Mouse (Mus musculus) heart, embryonic 13.5 days (tissue): ENCODE measurements around the gene Apobec1. TPM values are rescaled to one million over a fixed set of nuclear protein-coding genes. Genes with fewer than 3 reads are reported as not detected.
"Not testable (repeated sequence)": the region's sequence is repeated elsewhere in the genome, so short reads cannot be mapped to it uniquely, and the experiment has no call there.

Experiments
- ATAC-seq: fragments of 200-750 bp; cut with Nextera tagmentation; 2 replicates; pipeline ENCODE4 v1.8.0; 2017; ENCODE audit warnings: moderate TSS enrichment; ENCODE audit not compliant: insufficient number of reproducible peaks, low FRiP score, low TSS enrichment; ENCODE audit errors: extremely low read depth
- H3K27ac ChIP-seq: fragments of 300-500 bp; sonication (generic); replicated peaks from 2 replicates; pipeline ENCODE4 v1.5.1; 2015; ENCODE audit warnings: moderate library complexity, mild to moderate bottlenecking, inconsistent platforms
- H3K27me3 ChIP-seq: fragments of 300-500 bp; sonication (generic); replicated peaks from 2 replicates; pipeline ENCODE4 v1.6.1; 2015; ENCODE audit warnings: mild to moderate bottlenecking, inconsistent platforms
- H3K36me3 ChIP-seq: fragments of 300-500 bp; sonication (generic); 2 replicates; pipeline ENCODE4 v1.6.1; 2015; ENCODE audit warnings: mild to moderate bottlenecking, inconsistent platforms
- H3K4me1 ChIP-seq: fragments of 300-500 bp; sonication (generic); 2 replicates; pipeline ENCODE4 v1.6.1; 2015; ENCODE audit warnings: inconsistent platforms
- H3K4me2 ChIP-seq: fragments of 300-500 bp; sonication (generic); 2 replicates; pipeline ENCODE4 v1.6.1; 2015; ENCODE audit warnings: inconsistent platforms, mild to moderate bottlenecking, moderate library complexity
- H3K4me3 ChIP-seq: fragments of 300-500 bp; sonication (generic); 2 replicates; pipeline ENCODE4 v1.5.1; 2015; ENCODE audit warnings: moderate library complexity, mild to moderate bottlenecking, inconsistent platforms
- H3K9ac ChIP-seq: fragments of 300-500 bp; sonication (generic); 2 replicates; pipeline ENCODE4 v1.6.1; 2015; ENCODE audit warnings: inconsistent platforms, mild to moderate bottlenecking, moderate library complexity
- H3K9me3 ChIP-seq: fragments of 300-500 bp; sonication (generic); 2 replicates; pipeline ENCODE4 v1.6.1; 2016; ENCODE audit warnings: inconsistent platforms
- WGBS: fragments of 180-500 bp; shearing (Covaris S2); methylation state at CpG from one replicate; pipeline ENCODE4 v1.1.7; 2015; ENCODE audit warnings: mixed read lengths; 5-methylcytosine and 5-hydroxymethylcytosine counted together
- polyA plus RNA-seq: library from polyadenylated mRNA; unstranded; fragments of >200 nt; fragmentation: Nextera tagmentation; extraction: Ambion mirVana; gene quantifications from 2 replicates; pipeline ENCODE4 v1.2.1, GENCODE M21; 2015

The Apobec1 gene
- 2.2 and 2.7 TPM in 2 replicates for polyA plus RNA-seq

GRCm38 (mm10) chr6:122602242-122602991 lies at the start of gene Apobec1:
Gene Apobec1 (minus strand): TSS chr6:122602444.
- Histone ChIP-seq H3K4me1 (no peaks in the 10 kb centered on the region), H3K36me3 (no peaks in the 10 kb centered on the region), H3K9ac (peak within 1 kb of the TSS; percentile 77), H3K9me3 (no peaks in the 10 kb centered on the region), H3K4me2 (peak within 1 kb of the TSS; percentile 70), H3K4me3 (peak within 1 kb of the TSS; percentile 64), H3K27me3 (no peaks in the 10 kb centered on the region), H3K27ac (peak within 1 kb of the TSS; percentile 67)
- 4% methylated on average over 22 of the region's 22 CpGs for WGBS
- ATAC-seq = peak; percentile 54; the same call in 1 of the 2 replicates

DNA sequence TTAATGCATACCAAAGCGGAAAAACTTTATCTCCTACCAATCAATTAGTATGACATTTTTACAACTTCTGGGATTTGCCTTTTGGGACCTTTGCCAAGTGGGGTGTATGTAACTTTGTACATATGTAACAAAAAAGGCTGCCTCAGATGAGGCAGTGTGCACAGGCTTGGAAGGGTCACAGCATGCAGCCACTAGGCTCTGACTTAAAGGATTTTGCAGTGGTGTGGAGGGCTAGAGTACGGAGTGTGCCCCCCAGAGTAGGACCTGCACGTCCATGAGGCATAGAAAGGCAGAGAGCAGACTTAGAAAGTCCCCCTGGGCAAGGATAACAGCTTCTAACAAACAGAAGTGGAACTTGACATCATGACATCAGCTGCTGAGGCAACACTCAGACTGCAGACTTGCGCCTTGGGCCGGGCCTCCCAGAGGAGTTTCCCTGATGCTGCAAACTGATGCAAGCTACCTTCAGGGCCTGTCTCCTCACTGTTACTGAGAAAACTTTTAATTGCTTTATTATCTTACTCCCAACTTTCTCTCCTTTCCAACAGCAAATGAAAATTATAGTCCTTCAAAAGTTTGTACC lies 48.2 kb upstream of the Apobec1 start:
- H3K9ac ChIP-seq = no peak overlapping the region
- no peaks in the 10 kb centered on the region for H3K27me3 ChIP-seq
- H3K4me2 ChIP-seq = no peak overlapping the region
- peaks cover 9% of the 10 kb centered on the region; the same call in 1 of the 2 replicates for H3K9me3 ChIP-seq
- 59% methylated on average over 5 of the region's 5 CpGs for WGBS
- no peak overlapping the region for H3K4me3 ChIP-seq
- H3K36me3 ChIP-seq = no peaks in the 10 kb centered on the region
- no peak for ATAC-seq
- no peaks in the 10 kb centered on the region for H3K4me1 ChIP-seq
- H3K27ac ChIP-seq = no peak overlapping the region

- Histone ChIP-seq H3K4me2 (no peak overlapping the region), H3K9me3 (peaks cover 9% of the 10 kb centered on the region; the same call in 1 of the 2 replicates), H3K27me3 (no peaks in the 10 kb centered on the region), H3K27ac (no peak overlapping the region), H3K4me1 (no peaks in the 10 kb centered on the region), H3K4me3 (no peak overlapping the region), H3K9ac (no peak overlapping the region), H3K36me3 (no peaks in the 10 kb centered on the region)
- no peak for ATAC-seq
- WGBS = 81% methylated on average over 3 of the region's 3 CpGs
These were observed 47.7 kb upstream of the Apobec1 start for GRCm38 (mm10) chr6:122649903-122650302.

- H3K27me3 ChIP-seq, H3K4me3 ChIP-seq, ATAC-seq, H3K4me2 ChIP-seq, H3K9ac ChIP-seq, H3K36me3 ChIP-seq, H3K9me3 ChIP-seq, H3K4me1 ChIP-seq, H3K27ac ChIP-seq: not testable (repeated sequence)
- 82% methylated on average over 21 of the region's 21 CpGs for WGBS
These were observed 42.0 kb upstream of the Apobec1 start for GRCm38 (mm10) chr6:122644196-122644595.

DNA sequence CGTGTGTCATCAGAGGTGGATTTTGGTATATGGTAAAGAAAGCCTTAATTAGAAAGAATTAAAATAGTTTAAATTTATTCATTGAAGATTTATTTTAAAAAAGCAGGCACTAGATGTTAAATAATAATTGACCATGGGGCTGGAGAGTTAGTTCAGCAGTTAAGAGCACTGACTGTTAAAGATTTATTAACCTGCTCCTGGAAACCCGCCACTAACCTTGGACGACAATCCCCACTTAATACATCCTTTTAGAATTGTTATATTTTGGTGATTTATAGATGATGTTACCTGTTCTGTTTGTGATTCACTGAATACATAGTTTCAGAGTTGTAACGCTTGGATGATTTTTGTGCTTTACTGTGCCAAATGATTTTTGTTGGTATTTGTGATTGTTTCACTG lies 35.3 kb upstream of the Apobec1 start:
- not testable (repeated sequence) for H3K4me2 ChIP-seq, H3K4me1 ChIP-seq, H3K27ac ChIP-seq, H3K4me3 ChIP-seq, H3K27me3 ChIP-seq, H3K9me3 ChIP-seq, H3K36me3 ChIP-seq, ATAC-seq, H3K9ac ChIP-seq
- 73% methylated on average over 4 of the region's 4 CpGs for WGBS

DNA sequence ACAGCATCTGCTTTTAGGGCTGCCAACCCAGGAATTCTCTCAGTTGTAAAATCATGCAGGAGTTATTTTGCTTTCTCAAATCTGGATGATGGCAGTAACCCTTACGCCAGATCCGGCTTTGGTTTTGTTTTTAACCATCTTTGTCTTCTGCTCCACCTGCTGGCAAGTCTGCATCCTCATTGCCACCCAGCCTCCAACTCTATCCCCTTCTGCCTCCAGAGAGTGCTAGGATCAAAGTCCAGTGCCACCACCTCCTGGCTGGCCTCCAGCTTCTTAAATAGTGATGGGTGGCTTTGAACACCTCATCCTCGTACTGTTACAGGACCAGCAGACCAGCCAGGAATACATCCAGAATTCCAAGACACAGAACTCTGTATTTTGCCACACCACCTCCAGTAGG lies 34.4 kb upstream of the Apobec1 start:
- Histone ChIP-seq H3K27ac (no peak overlapping the region), H3K4me3 (no peak overlapping the region), H3K36me3 (no peaks in the 10 kb centered on the region), H3K9ac (no peak overlapping the region), H3K4me2 (no peak overlapping the region), H3K4me1 (no peaks in the 10 kb centered on the region), H3K9me3 (no peaks in the 10 kb centered on the region), H3K27me3 (no peaks in the 10 kb centered on the region; the same call in 1 of the 2 replicates)
- ATAC-seq = no peak
- WGBS = 67% methylated on average over 3 of the region's 3 CpGs

DNA sequence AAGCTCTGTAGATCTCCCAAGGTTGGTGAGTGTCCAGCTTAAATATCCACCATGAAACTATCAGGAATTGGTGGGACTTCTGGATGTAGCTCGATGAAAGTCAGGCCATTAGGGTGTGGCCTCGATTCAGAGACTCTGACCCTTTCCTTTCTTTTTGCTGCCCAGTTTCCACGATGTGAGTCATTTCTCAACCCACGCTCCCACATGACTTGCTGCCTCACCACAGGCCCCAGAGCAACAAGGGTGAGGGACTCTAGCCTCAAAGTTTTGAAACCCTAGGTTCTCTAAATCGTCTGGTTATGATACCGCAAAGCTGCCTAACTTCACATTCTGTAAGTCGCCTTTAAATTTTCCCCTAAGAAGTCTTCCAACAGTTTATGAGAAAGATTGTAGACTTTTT lies 33.1 kb upstream of the Apobec1 start:
- 77% methylated on average over 7 of the region's 7 CpGs for whole genome bisulfite sequencing
- Histone ChIP-seq H3K4me3 (no peak overlapping the region), H3K9ac (no peak overlapping the region), H3K9me3 (no peaks in the 10 kb centered on the region), H3K27me3 (peaks cover 3% of the 10 kb centered on the region; the same call in 1 of the 2 replicates), H3K4me1 (no peaks in the 10 kb centered on the region), H3K27ac (no peak overlapping the region), H3K4me2 (no peak overlapping the region), H3K36me3 (no peaks in the 10 kb centered on the region)
- no peak for ATAC-seq

DNA sequence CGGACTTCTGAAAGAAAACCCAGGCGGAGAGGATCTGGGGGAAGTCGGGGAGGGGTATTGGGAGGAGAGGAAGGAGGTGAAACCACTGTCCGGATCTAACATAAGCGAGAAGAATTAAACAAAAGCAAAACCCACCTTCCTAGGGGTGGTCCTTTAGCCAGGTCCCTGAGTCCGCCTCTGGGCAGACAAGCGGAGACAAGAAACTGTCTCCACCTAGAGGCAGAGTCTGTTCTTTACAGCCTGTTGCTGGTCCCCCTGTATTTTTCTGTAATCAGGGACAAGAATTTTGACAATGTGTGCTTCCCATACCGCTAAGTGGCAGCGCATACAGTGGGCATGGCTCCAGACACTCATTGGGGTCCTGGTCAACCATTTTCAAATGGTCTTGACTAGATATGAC lies 31.2 kb upstream of the Apobec1 start:
- Histone ChIP-seq H3K9me3 (no peaks in the 10 kb centered on the region), H3K27ac (no peak overlapping the region), H3K9ac (no peak overlapping the region), H3K27me3 (peaks cover 15% of the 10 kb centered on the region), H3K4me3 (no peak overlapping the region), H3K36me3 (no peaks in the 10 kb centered on the region), H3K4me1 (no peaks in the 10 kb centered on the region), H3K4me2 (0 out of 2 replicates have a peak overlapping the region, but pooled peaks have one; percentile 22)
- 32% methylated on average over 9 of the region's 9 CpGs for WGBS
- ATAC-seq = no peak

DNA sequence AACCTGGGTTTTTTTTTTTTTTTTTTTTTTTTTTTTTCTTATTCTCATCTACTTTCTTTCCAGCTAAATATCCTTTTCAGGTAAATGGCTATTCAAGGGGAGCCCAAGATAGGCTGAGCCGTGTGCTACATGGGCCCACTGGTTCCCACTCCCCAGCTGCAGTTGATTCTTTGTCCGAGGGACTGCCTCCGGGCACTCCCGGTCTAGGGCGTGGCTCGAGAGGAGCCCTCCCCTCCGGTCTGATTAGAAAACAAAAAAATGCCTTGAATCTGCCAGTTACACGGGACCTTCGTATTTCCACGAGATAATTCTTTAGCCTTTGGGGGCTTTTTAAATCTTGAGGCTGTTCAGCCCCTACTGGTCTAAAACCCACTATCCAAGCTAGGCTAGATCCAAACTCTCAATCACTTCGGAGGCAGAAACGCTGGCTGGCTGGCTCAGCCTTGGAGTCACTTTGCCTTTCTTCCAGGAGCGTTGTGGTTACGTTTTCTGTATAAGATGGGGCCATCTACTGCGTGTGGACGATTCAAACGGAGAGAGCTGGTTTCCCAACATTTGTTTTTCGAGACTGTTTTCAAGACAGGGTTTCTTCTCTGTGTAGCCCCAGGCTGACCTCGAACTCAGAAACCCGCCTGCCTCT lies 25.3 kb upstream of the Apobec1 start:
- ATAC-seq = no peak
- Histone ChIP-seq H3K4me2 (peak overlapping the region; percentile 65), H3K9ac (no peak overlapping the region), H3K9me3 (no peaks in the 10 kb centered on the region), H3K4me1 (0 out of 2 replicates have a peak, but pooled peaks cover 6% of the 10 kb centered on the region), H3K4me3 (peak overlapping the region; percentile 40), H3K27ac (no peak overlapping the region), H3K36me3 (no peaks in the 10 kb centered on the region), H3K27me3 (peaks cover 45% of the 10 kb centered on the region)
- WGBS = 20% methylated on average over 20 of the region's 20 CpGs

GRCm38 (mm10) chr6:122626110-122626509 lies 23.9 kb upstream of the Apobec1 start, which contains the start of gene Dppa3:
Gene Dppa3 (plus strand): TSS chr6:122626410.
- ATAC-seq = no peak
- H3K36me3 ChIP-seq = no peaks in the 10 kb centered on the region
- peak within 1 kb of the TSS; percentile 40 for H3K4me3 ChIP-seq
- H3K9ac ChIP-seq = no peak within 1 kb of the TSS
- WGBS = 74% methylated on average over 8 of the region's 8 CpGs
- H3K27ac ChIP-seq = no peak within 1 kb of the TSS
- H3K27me3 ChIP-seq = peaks cover 45% of the 10 kb centered on the region
- H3K4me2 ChIP-seq = peak within 1 kb of the TSS; percentile 65
- H3K4me1 ChIP-seq = 0 out of 2 replicates have a peak, but pooled peaks cover 6% of the 10 kb centered on the region
- no peaks in the 10 kb centered on the region for H3K9me3 ChIP-seq

GRCm38 (mm10) chr6:122625156-122625555 lies 22.9 kb upstream of the Apobec1 start:
- no peak overlapping the region for H3K4me3 ChIP-seq
- H3K27me3 ChIP-seq = peaks cover 41% of the 10 kb centered on the region
- no peaks in the 10 kb centered on the region for H3K36me3 ChIP-seq
- no peak overlapping the region for H3K9ac ChIP-seq
- 0 out of 2 replicates have a peak, but pooled peaks cover 6% of the 10 kb centered on the region for H3K4me1 ChIP-seq
- H3K4me2 ChIP-seq = no peak overlapping the region
- WGBS = 66% methylated on average over 4 of the region's 4 CpGs
- no peak overlapping the region for H3K27ac ChIP-seq
- no peak for ATAC-seq
- no peaks in the 10 kb centered on the region for H3K9me3 ChIP-seq
